Mouse (Mus musculus): Measurements from ENCODE around the gene Ifit2.
"Not testable (repeated sequence)": the region's sequence is repeated elsewhere in the genome, so short reads cannot be mapped to it uniquely, and the experiment has no call there.

Gene Ifit2

GRCm38 (mm10) chr19:34596811-34597210 is 46.3 kb downstream of the Ifit2 start:
- DNase-seq (ENCODE audit: low spot score), result no peak

GRCm38 (mm10) chr19:34598341-34598740 is 47.8 kb downstream of the Ifit2 start:
- no peak for DNase-seq (ENCODE audit: low spot score)

- DNase-seq (ENCODE audit: low spot score), result not testable (repeated sequence)
These were observed 48.8 kb downstream of the Ifit2 start for GRCm38 (mm10) chr19:34599250-34599649.

- DNase-seq (ENCODE audit: low spot score), result not testable (repeated sequence)
These were observed 51.4 kb downstream of the Ifit2 start, which contains the start of gene Ifit1bl1 for GRCm38 (mm10) chr19:34601888-34602287. Gene Ifit1bl1, minus strand, starts transcription at chr19:34601956.

GRCm38 (mm10) chr19:34605472-34605871 is 55.0 kb downstream of the Ifit2 start:
- DNase-seq (ENCODE audit: low spot score), result no peak

GRCm38 (mm10) chr19:34607237-34608051 is 57.0 kb downstream of the Ifit2 start, which contains the start of gene Ifit3b:
Gene Ifit3b, plus strand, starts transcription at chr19:34607970.
- DNase-seq (ENCODE audit: low spot score), result not testable (repeated sequence)

GRCm38 (mm10) chr19:34610118-34610517 is 59.6 kb downstream of the Ifit2 start:
- DNase-seq (ENCODE audit: low spot score), result not testable (repeated sequence)

GRCm38 (mm10) chr19:34612243-34613001 is 61.9 kb downstream of the Ifit2 start:
- not testable (repeated sequence) for DNase-seq (ENCODE audit: low spot score)

- DNase-seq (ENCODE audit: low spot score), result no peak
These were observed 70.4 kb downstream of the Ifit2 start for GRCm38 (mm10) chr19:34620871-34621270.

GRCm38 (mm10) chr19:34623781-34624180 is 73.3 kb downstream of the Ifit2 start:
- DNase-seq (ENCODE audit: low spot score), result no peak

- DNase-seq (ENCODE audit: low spot score), result no peak
These were observed 74.2 kb downstream of the Ifit2 start for GRCm38 (mm10) chr19:34624663-34625062.
